Mouse (Mus musculus): ENCODE results near the gene 1700092M07Rik.
"Not testable (repeated sequence)": the region's sequence is repeated elsewhere in the genome, so short reads cannot be mapped to it uniquely, and the experiment has no call there.

1700092M07Rik gene

GRCm38 (mm10) chr19:8716767-8717475, 23.6 kb upstream of the 1700092M07Rik start:
- no peak for DNase-seq (ENCODE audit: low spot score in 2 of 2)

GRCm38 (mm10) chr19:8718357-8718756, 22.2 kb upstream of the 1700092M07Rik start:
- peak; percentile 71 to 73 for DNase-seq (ENCODE audit: low spot score in 2 of 2)

- not testable (repeated sequence) for DNase-seq (ENCODE audit: low spot score in 2 of 2)
Measured at GRCm38 (mm10) chr19:8719037-8719436, 21.5 kb upstream of the 1700092M07Rik start.

- no peak for DNase-seq (ENCODE audit: low spot score in 2 of 2)
Measured at GRCm38 (mm10) chr19:8721378-8721777, 19.1 kb upstream of the 1700092M07Rik start.

- no peak for DNase-seq (ENCODE audit: low spot score in 2 of 2)
Measured at GRCm38 (mm10) chr19:8722021-8722420, 18.5 kb upstream of the 1700092M07Rik start.

- DNase-seq (ENCODE audit: low spot score in 2 of 2) = no peak
Measured at GRCm38 (mm10) chr19:8722559-8722906, 18.0 kb upstream of the 1700092M07Rik start.

- peak; percentile 97 to 98 for DNase-seq (ENCODE audit: low spot score in 2 of 2)
Measured at GRCm38 (mm10) chr19:8722907-8723573, 17.5 kb upstream of the 1700092M07Rik start, which contains the start of gene Slc3a2. Slc3a2 (minus strand) TSS chr19:8723369.

- no peak for DNase-seq (ENCODE audit: low spot score in 2 of 2)
Measured at GRCm38 (mm10) chr19:8723574-8724346, 16.8 kb upstream of the 1700092M07Rik start.

GRCm38 (mm10) chr19:8724392-8724791, 16.1 kb upstream of the 1700092M07Rik start:
- no peak for DNase-seq (ENCODE audit: low spot score in 2 of 2)

GRCm38 (mm10) chr19:8725081-8725613, 15.4 kb upstream of the 1700092M07Rik start:
- no peak for DNase-seq (ENCODE audit: low spot score in 2 of 2)

- no peak for DNase-seq (ENCODE audit: low spot score in 2 of 2)
Measured at GRCm38 (mm10) chr19:8726609-8727390, 13.7 kb upstream of the 1700092M07Rik start.

- no peak for DNase-seq (ENCODE audit: low spot score in 2 of 2)
Measured at GRCm38 (mm10) chr19:8727495-8728114, 12.9 kb upstream of the 1700092M07Rik start.

GRCm38 (mm10) chr19:8728335-8729099, 12.0 kb upstream of the 1700092M07Rik start:
- DNase-seq (ENCODE audit: low spot score in 2 of 2) = not testable (repeated sequence)

GRCm38 (mm10) chr19:8734334-8734733, 6.2 kb upstream of the 1700092M07Rik start:
- no peak for DNase-seq (ENCODE audit: low spot score in 2 of 2)

- DNase-seq (ENCODE audit: low spot score in 2 of 2) = peak; percentile 87 to 88
Measured at GRCm38 (mm10) chr19:8735389-8736159, 4.9 kb upstream of the 1700092M07Rik start, which contains the start of gene Wdr74. Wdr74 (plus strand) TSS chr19:8735827.

- DNase-seq (ENCODE audit: low spot score in 2 of 2) = no peak
Measured at GRCm38 (mm10) chr19:8736160-8736467, 4.4 kb upstream of the 1700092M07Rik start.

GRCm38 (mm10) chr19:8738911-8739310, 1.6 kb upstream of the 1700092M07Rik start:
- no peak for DNase-seq (ENCODE audit: low spot score in 2 of 2)

GRCm38 (mm10) chr19:8739646-8740045, 872 bp upstream of the 1700092M07Rik start:
- no peak for DNase-seq (ENCODE audit: low spot score in 2 of 2)

GRCm38 (mm10) chr19:8741243-8741869, 838 bp downstream of the 1700092M07Rik start, which contains the start of gene Stx5a:
Stx5a (plus strand) TSS chr19:8741413.
- peak; percentile 95 to 98 for DNase-seq (ENCODE audit: low spot score in 2 of 2)

Measured in spleen, postnatal 36 days (tissue).